Mouse (Mus musculus): ENCODE results near the gene Vmo1.

DNA sequence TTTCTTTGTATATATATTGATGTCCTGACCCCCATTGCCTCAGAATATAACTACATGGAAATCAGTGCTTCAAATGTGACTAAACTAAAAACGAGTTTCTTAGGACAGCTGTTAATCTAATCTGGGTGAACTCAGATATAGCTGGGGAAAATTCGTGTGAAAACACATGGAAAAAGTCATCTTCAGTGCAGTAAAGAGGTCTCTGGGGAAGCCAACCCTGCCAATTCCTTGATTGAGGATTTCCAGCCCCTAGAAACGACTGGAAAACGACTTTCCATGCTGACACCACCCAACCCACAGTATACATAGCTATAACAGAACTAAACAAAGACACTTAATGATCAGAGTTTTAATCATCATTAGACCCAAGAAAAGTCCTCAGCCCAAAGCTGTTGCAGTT lies 26.6 kb downstream of the Vmo1 start:
- TF ChIP-seq GATA1 (IDR thresholded peaks at IDR 0.05; ENCODE audit: low read length) (no peak), TAL1 (IDR thresholded peaks at IDR 0.05; ENCODE audit: low read length) (no peak)

Data from erythroblast, embryonic 14.5 days (primary cell).